Mouse (Mus musculus): Measurements from ENCODE around the gene Fam83c. TPM values are rescaled to one million over a fixed set of nuclear protein-coding genes. Genes with fewer than 3 reads are reported as not detected.

Fam83c gene
- 0.23 and 0.39 TPM in 2 replicates for polyA plus RNA-seq (2014; fragmentation: Nextera tagmentation; extraction: Ambion mirVana)

- H3K27ac ChIP-seq (ENCODE audit: low read depth, low read length), result no peak within 1 kb of the TSS
- H3K4me3 ChIP-seq (ENCODE audit: low read depth, low read length), result no peak within 1 kb of the TSS
- no peaks in the 10 kb centered on the region for H3K36me3 ChIP-seq (ENCODE audit: control insufficient read depth, insufficient read depth, low read length)
- H3K4me2 ChIP-seq (ENCODE audit: low read depth, low read length, severe bottlenecking), result no peak within 1 kb of the TSS
- DNase-seq (ENCODE audit: low spot score), result no peak
- H3K27me3 ChIP-seq (ENCODE audit: control insufficient read depth, insufficient read depth, low read length), result no peaks in the 10 kb centered on the region
- no peak for ATAC-seq (replicated peaks; ENCODE audit: low FRiP score)
- no peaks in the 10 kb centered on the region for H3K4me1 ChIP-seq (replicated peaks; ENCODE audit: control insufficient read depth, insufficient read depth, low read length)
- H3K9ac ChIP-seq (ENCODE audit: low read length), result no peak within 1 kb of the TSS
- 67% methylated on average over 9 of the region's 9 CpGs for WGBS
- H3K9me3 ChIP-seq (ENCODE audit: control insufficient read depth, low read length), result no peaks in the 10 kb centered on the region
These were observed at the start of gene Fam83c for GRCm38 (mm10) chr2:155834732-155835131. Gene Fam83c (minus strand): TSS chr2:155834854.

- Histone ChIP-seq H3K27me3 (ENCODE audit: control insufficient read depth, insufficient read depth, low read length) (no peaks in the 10 kb centered on the region), H3K4me1 (replicated peaks; ENCODE audit: control insufficient read depth, insufficient read depth, low read length) (no peaks in the 10 kb centered on the region), H3K9ac (ENCODE audit: low read length) (no peak overlapping the region), H3K4me3 (ENCODE audit: low read depth, low read length) (no peak overlapping the region), H3K27ac (ENCODE audit: low read depth, low read length) (no peak overlapping the region), H3K36me3 (ENCODE audit: control insufficient read depth, insufficient read depth, low read length) (no peaks in the 10 kb centered on the region), H3K4me2 (ENCODE audit: low read depth, low read length, severe bottlenecking) (no peak overlapping the region), H3K9me3 (ENCODE audit: control insufficient read depth, low read length) (no peaks in the 10 kb centered on the region)
- WGBS, result 86% methylated on average over 3 of the region's 3 CpGs
- no peak for ATAC-seq (replicated peaks; ENCODE audit: low FRiP score)
- no peak for DNase-seq (ENCODE audit: low spot score)
These were observed 47.4 kb upstream of the Fam83c start for GRCm38 (mm10) chr2:155882087-155882486.

- H3K27me3 ChIP-seq (ENCODE audit: control insufficient read depth, insufficient read depth, low read length), result no peaks in the 10 kb centered on the region
- H3K36me3 ChIP-seq (ENCODE audit: control insufficient read depth, insufficient read depth, low read length), result no peaks in the 10 kb centered on the region
- no peak overlapping the region for H3K4me3 ChIP-seq (ENCODE audit: low read depth, low read length)
- no peaks in the 10 kb centered on the region for H3K9me3 ChIP-seq (ENCODE audit: control insufficient read depth, low read length)
- DNase-seq (ENCODE audit: low spot score), result no peak
- H3K4me1 ChIP-seq (replicated peaks; ENCODE audit: control insufficient read depth, insufficient read depth, low read length), result no peaks in the 10 kb centered on the region
- ATAC-seq (replicated peaks; ENCODE audit: low FRiP score), result no peak
- H3K9ac ChIP-seq (ENCODE audit: low read length), result no peak overlapping the region
- WGBS, result 89% methylated on average over 21 of the region's 21 CpGs
- H3K27ac ChIP-seq (ENCODE audit: low read depth, low read length), result no peak overlapping the region
- H3K4me2 ChIP-seq (ENCODE audit: low read depth, low read length, severe bottlenecking), result no peak overlapping the region
These were observed 44.6 kb upstream of the Fam83c start for GRCm38 (mm10) chr2:155878964-155879876.

GRCm38 (mm10) chr2:155873636-155874035 is 39.0 kb upstream of the Fam83c start:
- ATAC-seq (replicated peaks; ENCODE audit: low FRiP score), result no peak
- peaks cover 3% of the 10 kb centered on the region; the same call in 1 of the 2 replicates for H3K36me3 ChIP-seq (ENCODE audit: control insufficient read depth, insufficient read depth, low read length)

DNA sequence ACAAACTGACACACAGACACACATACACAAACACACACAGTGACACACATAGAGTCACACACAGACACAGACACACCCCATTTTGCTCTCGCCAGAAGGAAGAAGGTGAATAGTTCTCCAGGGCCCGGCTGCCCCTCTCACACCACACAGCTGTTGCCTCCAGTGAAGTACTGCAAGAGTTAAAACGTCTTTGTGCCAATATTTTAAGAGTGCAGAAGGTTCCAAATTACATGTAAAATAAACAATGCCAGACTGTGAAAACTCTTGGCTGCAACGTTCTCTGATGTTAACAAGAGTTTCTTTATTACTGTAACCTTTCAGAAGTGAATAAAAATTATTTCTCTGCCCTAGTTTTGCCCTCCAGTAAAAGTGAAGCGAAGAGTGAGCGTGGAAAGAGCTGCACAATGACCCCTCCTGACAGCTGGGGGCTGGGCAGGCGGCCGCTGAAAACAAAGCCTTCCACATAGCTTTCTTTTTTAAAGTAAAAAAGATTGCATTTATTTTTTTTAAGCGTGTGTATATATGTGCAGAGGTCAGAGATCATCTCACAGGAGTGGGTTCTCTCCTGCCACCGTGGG is 38.4 kb upstream of the Fam83c start:
- H3K4me3 ChIP-seq (ENCODE audit: low read depth, low read length), result no peak overlapping the region
- WGBS, result 78% methylated on average over 10 of the region's 10 CpGs
- no peak overlapping the region for H3K27ac ChIP-seq (ENCODE audit: low read depth, low read length)
- H3K27me3 ChIP-seq (ENCODE audit: control insufficient read depth, insufficient read depth, low read length), result no peaks in the 10 kb centered on the region
- H3K9ac ChIP-seq (ENCODE audit: low read length), result no peak overlapping the region
- H3K4me1 ChIP-seq (replicated peaks; ENCODE audit: control insufficient read depth, insufficient read depth, low read length), result no peaks in the 10 kb centered on the region
- no peaks in the 10 kb centered on the region for H3K9me3 ChIP-seq (ENCODE audit: control insufficient read depth, low read length)
- no peak overlapping the region for H3K4me2 ChIP-seq (ENCODE audit: low read depth, low read length, severe bottlenecking)
- peaks cover 4% of the 10 kb centered on the region; the same call in 1 of the 2 replicates for H3K36me3 ChIP-seq (ENCODE audit: control insufficient read depth, insufficient read depth, low read length)
- no peak for DNase-seq (ENCODE audit: low spot score)
- ATAC-seq (replicated peaks; ENCODE audit: low FRiP score), result no peak

More at GRCm38 (mm10) chr2:155873636-155874035, 39.0 kb upstream of the Fam83c start:
- DNase-seq (ENCODE audit: low spot score), result no peak
- H3K4me1 ChIP-seq (replicated peaks; ENCODE audit: control insufficient read depth, insufficient read depth, low read length), result no peaks in the 10 kb centered on the region
- no peak overlapping the region for H3K4me2 ChIP-seq (ENCODE audit: low read depth, low read length, severe bottlenecking)
- H3K27ac ChIP-seq (ENCODE audit: low read depth, low read length), result no peak overlapping the region
- 92% methylated on average over 6 of the region's 6 CpGs for WGBS
- H3K4me3 ChIP-seq (ENCODE audit: low read depth, low read length), result no peak overlapping the region
- H3K9ac ChIP-seq (ENCODE audit: low read length), result no peak overlapping the region
- H3K27me3 ChIP-seq (ENCODE audit: control insufficient read depth, insufficient read depth, low read length), result no peaks in the 10 kb centered on the region
- no peaks in the 10 kb centered on the region for H3K9me3 ChIP-seq (ENCODE audit: control insufficient read depth, low read length)

- Histone ChIP-seq H3K9me3 (ENCODE audit: control insufficient read depth, low read length) (no peaks in the 10 kb centered on the region), H3K4me1 (replicated peaks; ENCODE audit: control insufficient read depth, insufficient read depth, low read length) (no peaks in the 10 kb centered on the region), H3K4me2 (ENCODE audit: low read depth, low read length, severe bottlenecking) (no peak overlapping the region), H3K9ac (ENCODE audit: low read length) (no peak overlapping the region), H3K27ac (ENCODE audit: low read depth, low read length) (no peak overlapping the region), H3K4me3 (ENCODE audit: low read depth, low read length) (no peak overlapping the region), H3K27me3 (ENCODE audit: control insufficient read depth, insufficient read depth, low read length) (no peaks in the 10 kb centered on the region), H3K36me3 (ENCODE audit: control insufficient read depth, insufficient read depth, low read length) (peaks cover 4% of the 10 kb centered on the region; the same call in 1 of the 2 replicates)
- ATAC-seq (replicated peaks; ENCODE audit: low FRiP score) (no peak), DNase-seq (ENCODE audit: low spot score) (no peak)
- 79% methylated on average over 8 of the region's 8 CpGs for WGBS
These were observed 37.8 kb upstream of the Fam83c start for GRCm38 (mm10) chr2:155872486-155872885.

DNA sequence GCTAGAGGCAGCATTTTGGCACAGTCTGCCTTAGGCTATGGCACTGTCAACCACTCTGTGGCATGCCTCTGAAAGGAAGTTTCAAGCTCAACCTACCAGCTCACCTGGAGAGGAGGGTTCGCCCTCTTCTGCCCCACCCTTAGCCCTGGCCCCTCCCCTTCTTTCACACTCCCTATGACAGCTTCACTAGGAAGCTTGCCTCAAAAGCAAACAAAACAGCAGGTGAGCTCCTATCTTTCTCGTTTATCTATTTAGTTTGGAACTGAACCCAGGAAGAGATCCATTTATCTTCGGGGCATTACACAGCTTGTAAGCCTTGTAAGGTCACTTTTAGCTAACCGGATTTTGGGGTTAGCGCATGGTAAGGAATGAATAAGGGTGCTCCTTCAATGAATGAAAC is 35.1 kb upstream of the Fam83c start:
- Histone ChIP-seq H3K27me3 (ENCODE audit: control insufficient read depth, insufficient read depth, low read length) (no peaks in the 10 kb centered on the region), H3K4me2 (ENCODE audit: low read depth, low read length, severe bottlenecking) (no peak overlapping the region), H3K9me3 (ENCODE audit: control insufficient read depth, low read length) (no peaks in the 10 kb centered on the region), H3K36me3 (ENCODE audit: control insufficient read depth, insufficient read depth, low read length) (peaks cover 4% of the 10 kb centered on the region; the same call in 1 of the 2 replicates), H3K4me1 (replicated peaks; ENCODE audit: control insufficient read depth, insufficient read depth, low read length) (no peaks in the 10 kb centered on the region), H3K9ac (ENCODE audit: low read length) (no peak overlapping the region), H3K4me3 (ENCODE audit: low read depth, low read length) (no peak overlapping the region), H3K27ac (ENCODE audit: low read depth, low read length) (no peak overlapping the region)
- DNase-seq (ENCODE audit: low spot score) (no peak), ATAC-seq (replicated peaks; ENCODE audit: low FRiP score) (no peak)
- 90% methylated on average over 5 of the region's 5 CpGs for WGBS

DNA sequence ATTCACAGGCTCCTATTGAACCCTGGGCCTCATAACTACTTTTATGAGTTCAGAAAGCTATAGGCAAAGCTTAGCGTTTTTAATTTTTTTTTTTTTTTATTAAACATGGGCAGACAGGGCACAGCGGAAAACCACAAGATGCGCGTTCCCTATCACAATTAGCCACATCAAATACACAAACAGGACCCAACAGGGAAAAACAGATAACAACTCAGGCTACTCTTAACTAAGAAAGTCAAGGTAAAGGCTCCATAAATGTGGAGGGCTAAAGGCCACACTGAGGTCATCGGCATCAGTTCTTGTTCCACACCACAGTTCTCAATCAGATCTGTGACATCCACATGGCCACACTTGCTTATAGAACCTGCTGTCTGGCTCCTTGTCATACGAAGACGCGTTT is 33.7 kb upstream of the Fam83c start:
- Histone ChIP-seq H3K4me3 (ENCODE audit: low read depth, low read length) (no peak overlapping the region), H3K9ac (ENCODE audit: low read length) (no peak overlapping the region), H3K4me2 (ENCODE audit: low read depth, low read length, severe bottlenecking) (no peak overlapping the region), H3K4me1 (replicated peaks; ENCODE audit: control insufficient read depth, insufficient read depth, low read length) (0 out of 2 replicates have a peak, but pooled peaks cover 2% of the 10 kb centered on the region), H3K9me3 (ENCODE audit: control insufficient read depth, low read length) (no peaks in the 10 kb centered on the region), H3K27ac (ENCODE audit: low read depth, low read length) (no peak overlapping the region), H3K36me3 (ENCODE audit: control insufficient read depth, insufficient read depth, low read length) (peaks cover 4% of the 10 kb centered on the region; the same call in 1 of the 2 replicates), H3K27me3 (ENCODE audit: control insufficient read depth, insufficient read depth, low read length) (no peaks in the 10 kb centered on the region)
- DNase-seq (ENCODE audit: low spot score) (no peak), ATAC-seq (replicated peaks; ENCODE audit: low FRiP score) (no peak)
- WGBS, result 96% methylated on average over 8 of the region's 8 CpGs

Data from forebrain, embryonic 11.5 days (tissue).